In the genomic region with DNA sequence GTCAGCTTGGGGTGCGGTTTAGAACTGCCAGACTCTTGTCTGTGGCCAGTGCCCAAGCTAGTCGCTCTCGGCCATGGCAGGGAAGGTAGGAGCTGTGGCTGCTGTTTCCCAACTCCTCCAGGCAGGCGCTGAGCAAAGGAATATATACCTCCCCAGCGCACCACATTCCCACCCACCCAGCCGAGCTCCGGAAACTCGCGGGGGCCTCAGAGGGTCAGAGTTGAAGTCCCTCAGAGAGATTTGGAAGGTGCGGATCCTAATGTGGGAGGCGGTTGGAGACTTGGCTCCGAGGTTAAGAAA, we compare ENCODE assay signal across 7 mouse cellular contexts. TPM values are rescaled to one million over a fixed set of nuclear protein-coding genes. Genes with fewer than 3 reads are reported as not detected.
A peak's percentile ranks its signal among the peaks of the same experiment; 100 is the strongest.
DNase-seq lines count a peak whose midpoint lies in the region; ATAC-seq and TF ChIP-seq lines count a peak whose summit lies in the region.

No protein-coding gene starts in this region.

- TF ChIP-seq CTCF in lung, postnatal 0 days (IDR thresholded peaks at IDR 0.05): no peak

- H3K9me3 ChIP-seq in lung, postnatal 0 days (ENCODE audit: low read length): no peaks in the 10 kb centered on the region
- no peaks in the 10 kb centered on the region for H3K9me3 ChIP-seq in forebrain, embryonic 13.5 days (replicated peaks)
- H3K9me3 ChIP-seq in limb, embryonic 12.5 days: no peaks in the 10 kb centered on the region
- H3K9me3 ChIP-seq in stomach, embryonic 14.5 days (ENCODE audit: control insufficient read depth, low read depth, low read length): no peaks in the 10 kb centered on the region

- peak overlapping the region; percentile 38 for H3K4me3 ChIP-seq in lung, postnatal 0 days (ENCODE audit: low read depth, low read length)
- H3K4me3 ChIP-seq in forebrain, embryonic 13.5 days: peak overlapping the region; percentile 51
- peak overlapping the region; percentile 51 for H3K4me3 ChIP-seq in limb, embryonic 12.5 days (replicated peaks)
- H3K4me3 ChIP-seq in stomach, embryonic 14.5 days (ENCODE audit: low read depth, low read length): peak overlapping the region; percentile 44

- no peak for DNase-seq in lung, postnatal 0 days (ENCODE audit: low spot score)
- DNase-seq in lung, postnatal 36 days: no peak
- no peak for DNase-seq in urinary bladder, postnatal 14 days (ENCODE audit: low spot score)
- no peak for DNase-seq in cerebellum, postnatal 4 days (ENCODE audit: low spot score in 2 of 2)

- H3K27me3 ChIP-seq in lung, postnatal 0 days (replicated peaks; ENCODE audit: insufficient read depth, low read length): no peaks in the 10 kb centered on the region
- no peaks in the 10 kb centered on the region for H3K27me3 ChIP-seq in forebrain, embryonic 13.5 days
- H3K27me3 ChIP-seq in limb, embryonic 12.5 days: no peaks in the 10 kb centered on the region
- no peaks in the 10 kb centered on the region for H3K27me3 ChIP-seq in stomach, embryonic 14.5 days (ENCODE audit: control insufficient read depth, insufficient read depth, low read length)

- peak overlapping the region; percentile 68 for H3K4me2 ChIP-seq in lung, postnatal 0 days (replicated peaks; ENCODE audit: low read depth, low read length)
- H3K4me2 ChIP-seq in forebrain, embryonic 13.5 days: peak overlapping the region; percentile 74
- H3K4me2 ChIP-seq in limb, embryonic 12.5 days: peak overlapping the region; percentile 74
- H3K4me2 ChIP-seq in stomach, embryonic 14.5 days (replicated peaks; ENCODE audit: low read depth, low read length): peak overlapping the region; percentile 82

- peaks cover 3% of the 10 kb centered on the region for H3K4me1 ChIP-seq in lung, postnatal 0 days (ENCODE audit: insufficient read depth, low read depth, low read length)
- H3K4me1 ChIP-seq in forebrain, embryonic 13.5 days: no peaks in the 10 kb centered on the region
- H3K4me1 ChIP-seq in limb, embryonic 12.5 days (replicated peaks): no peaks in the 10 kb centered on the region
- no peaks in the 10 kb centered on the region for H3K4me1 ChIP-seq in stomach, embryonic 14.5 days (ENCODE audit: control insufficient read depth, insufficient read depth, low read length)

- H3K27ac ChIP-seq in lung, postnatal 0 days (ENCODE audit: low read length): no peak overlapping the region
- H3K27ac ChIP-seq in forebrain, embryonic 13.5 days: no peak overlapping the region
- H3K27ac ChIP-seq in limb, embryonic 12.5 days: no peak overlapping the region
- no peak overlapping the region for H3K27ac ChIP-seq in stomach, embryonic 14.5 days (ENCODE audit: low read length)

- ATAC-seq in lung, postnatal 0 days: no peak
- no peak for ATAC-seq in forebrain, embryonic 13.5 days
- no peak for ATAC-seq in limb, embryonic 12.5 days (ENCODE audit: insufficient number of reproducible peaks, insufficient read depth, low FRiP score, low TSS enrichment, low read depth)
- no peak for ATAC-seq in stomach, embryonic 14.5 days (ENCODE audit: insufficient number of reproducible peaks, insufficient read depth, low FRiP score, low read depth)

- TF ChIP-seq EP300 in lung, postnatal 0 days (IDR thresholded peaks at IDR 0.05): no peak

- H3K36me3 ChIP-seq in lung, postnatal 0 days (ENCODE audit: insufficient read depth, low read length): no peaks in the 10 kb centered on the region
- H3K36me3 ChIP-seq in forebrain, embryonic 13.5 days (ENCODE audit: poor library complexity, severe bottlenecking): no peaks in the 10 kb centered on the region
- no peaks in the 10 kb centered on the region for H3K36me3 ChIP-seq in limb, embryonic 12.5 days
- H3K36me3 ChIP-seq in stomach, embryonic 14.5 days (ENCODE audit: control insufficient read depth, insufficient read depth, low read length): no peaks in the 10 kb centered on the region

- 23% methylated on average over 12 of the region's 12 CpGs for WGBS in lung, postnatal 0 days
- 17% methylated on average over 12 of the region's 12 CpGs for WGBS in forebrain, embryonic 13.5 days
- 14% methylated on average over 12 of the region's 12 CpGs for WGBS in limb, embryonic 12.5 days
- 13% methylated on average over 12 of the region's 12 CpGs for whole genome bisulfite sequencing in stomach, embryonic 14.5 days

- no peak overlapping the region for H3K9ac ChIP-seq in lung, postnatal 0 days (replicated peaks; ENCODE audit: low read depth)
- H3K9ac ChIP-seq in forebrain, embryonic 13.5 days: peak overlapping the region; percentile 48
- peak overlapping the region; percentile 35 for H3K9ac ChIP-seq in limb, embryonic 12.5 days (replicated peaks)
- 0 out of 2 replicates have a peak overlapping the region, but pooled peaks have one; percentile 45 for H3K9ac ChIP-seq in stomach, embryonic 14.5 days (replicated peaks; ENCODE audit: low read depth, low read length)

RNA-seq across cellular contexts. Expression of gene 4930444G20Rik, which starts 8.9 kb away (rescaled TPM):
- polyA plus RNA-seq in lung, postnatal 0 days (2015; fragmentation: Nextera tagmentation; extraction: Ambion mirVana): not detected in 2 replicates
- not detected in 2 replicates for polyA plus RNA-seq in forebrain, embryonic 13.5 days (2015; fragmentation: Nextera tagmentation; extraction: Ambion mirVana)
- polyA plus RNA-seq in limb, embryonic 12.5 days (2016; fragmentation: Nextera tagmentation; extraction: Ambion mirVana): not detected in 2 replicates
- not detected in 2 replicates for polyA plus RNA-seq in stomach, embryonic 14.5 days (2014; fragmentation: Nextera tagmentation; extraction: Ambion mirVana)
